Mouse (Mus musculus): ENCODE results near the gene Col4a1.

Gene Col4a1

DNA sequence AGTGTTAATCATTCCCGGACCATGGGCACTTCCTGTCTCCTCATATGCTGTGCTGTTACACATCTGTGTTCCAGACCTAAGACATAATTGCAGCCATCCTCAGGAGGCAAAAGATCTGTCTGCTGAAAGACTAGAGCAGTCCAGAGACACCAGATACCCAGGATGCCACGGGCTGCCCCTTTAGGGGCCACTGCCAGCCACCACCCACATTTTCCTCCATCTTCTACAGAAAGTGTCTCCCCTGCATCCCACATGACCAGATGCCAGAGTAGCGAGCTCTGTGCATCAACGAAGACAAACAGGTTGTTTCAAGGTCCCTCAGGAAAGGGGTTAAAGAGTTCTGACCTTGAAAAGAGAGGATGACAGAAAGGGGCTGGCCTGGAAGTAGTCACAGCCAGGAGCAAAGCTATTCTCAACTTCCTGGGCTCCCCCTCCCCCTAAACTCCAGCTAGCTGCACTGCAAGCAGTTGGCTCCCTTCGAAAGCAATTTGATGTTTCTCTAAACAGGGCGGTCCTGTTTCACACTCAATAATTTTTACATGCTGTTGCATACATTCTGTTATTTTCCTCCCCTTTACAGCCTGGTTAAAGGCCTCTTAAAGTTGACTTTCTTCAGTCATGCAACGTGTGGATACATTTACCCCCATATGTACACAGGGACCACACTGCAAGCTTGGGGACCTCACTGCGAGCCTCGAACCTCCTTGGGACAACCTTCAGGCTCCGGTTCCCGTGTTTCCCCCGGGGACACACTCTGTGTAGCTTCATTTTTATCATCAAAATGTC is 13.9 kb downstream of the Col4a1 start:
- no peak for DNase-seq (ENCODE audit: low spot score)

GRCm38 (mm10) chr8:11297141-11297838 is 15.3 kb downstream of the Col4a1 start:
- DNase-seq (ENCODE audit: low spot score): no peak

GRCm38 (mm10) chr8:11296282-11296943 is 16.2 kb downstream of the Col4a1 start:
- no peak for DNase-seq (ENCODE audit: low spot score)

DNA sequence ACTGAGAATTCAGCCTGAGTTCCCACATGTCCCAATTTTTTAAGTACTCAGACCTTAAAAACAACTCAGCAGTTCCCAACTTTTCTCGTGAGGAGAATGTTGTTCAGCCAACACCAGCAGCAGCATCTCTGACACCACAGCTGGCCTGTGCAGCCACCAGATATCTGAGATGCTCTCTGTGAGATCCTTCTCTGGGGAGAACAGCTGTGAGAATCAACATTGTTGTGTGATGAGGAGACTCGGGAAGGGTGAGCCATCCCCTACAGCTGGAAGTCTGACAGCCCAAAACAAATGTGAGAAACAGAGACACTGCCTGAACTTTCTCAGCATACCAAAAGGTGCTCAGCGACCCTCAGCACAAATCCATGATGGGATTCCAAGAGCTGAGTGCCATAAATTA is 20.0 kb downstream of the Col4a1 start:
- no peak for DNase-seq (ENCODE audit: low spot score)

DNA sequence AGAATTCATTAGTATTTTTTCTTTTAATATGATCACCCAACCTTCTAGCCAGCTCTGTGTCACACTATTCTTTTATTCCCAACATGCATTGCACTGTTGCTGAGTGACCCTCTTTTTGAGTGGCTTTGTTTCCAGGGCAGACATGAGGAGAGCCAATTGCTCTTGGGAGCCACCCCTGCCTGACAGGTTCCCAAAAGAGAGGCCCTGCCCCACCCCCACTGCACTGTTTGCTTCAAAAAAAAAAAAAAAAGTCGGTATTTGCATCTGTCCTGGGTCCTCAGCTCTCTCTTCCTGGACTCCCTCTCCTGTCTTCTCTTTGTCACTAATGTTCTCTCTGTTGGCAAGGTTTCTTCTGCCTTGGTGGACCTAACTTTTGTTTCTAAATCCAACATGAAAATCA is 22.1 kb downstream of the Col4a1 start:
- DNase-seq (ENCODE audit: low spot score): no peak

- no peak for DNase-seq (ENCODE audit: low spot score)
Measured at GRCm38 (mm10) chr8:11288286-11288685, 24.3 kb downstream of the Col4a1 start.

DNA sequence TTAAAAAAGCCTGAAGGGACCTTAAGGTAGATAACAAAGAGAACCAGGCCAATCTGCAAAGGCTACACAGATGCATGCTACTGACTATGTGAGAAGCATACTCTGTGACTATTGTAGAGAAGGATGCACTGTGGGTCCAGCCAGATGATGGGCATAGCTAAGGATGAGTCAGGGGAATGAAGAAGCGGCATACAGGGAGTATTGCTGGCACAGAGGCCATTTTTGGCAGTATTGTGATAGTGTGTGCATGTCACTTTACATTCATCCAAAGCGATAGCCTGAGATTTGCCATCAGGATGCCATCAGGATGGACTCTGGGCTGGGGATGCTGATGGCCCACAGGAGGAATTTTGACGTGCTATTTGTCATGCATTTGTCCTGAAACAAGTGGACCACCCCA is 25.5 kb downstream of the Col4a1 start:
- DNase-seq (ENCODE audit: low spot score): no peak

DNA sequence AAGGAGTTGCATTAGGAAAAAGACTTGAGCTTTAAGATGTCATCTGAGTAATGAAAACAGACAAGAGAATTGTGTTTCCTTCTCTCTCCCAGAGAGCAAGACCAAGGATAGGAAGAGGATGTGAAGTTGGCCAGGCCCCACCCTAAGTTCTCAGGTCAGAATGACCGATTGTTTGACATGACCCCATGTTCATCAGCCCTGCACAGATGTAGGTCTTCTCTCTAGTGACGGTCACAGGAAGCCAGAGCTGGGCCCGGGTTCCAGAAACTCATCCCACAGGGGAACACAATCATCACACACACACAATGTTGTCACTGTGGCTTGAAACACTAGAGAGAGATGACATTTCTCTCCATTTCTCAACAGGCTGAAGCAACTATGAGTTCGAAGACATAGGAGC is 27.2 kb downstream of the Col4a1 start:
- DNase-seq (ENCODE audit: low spot score): no peak

- DNase-seq (ENCODE audit: low spot score): peak; percentile 63
Measured at GRCm38 (mm10) chr8:11283217-11283616, 29.4 kb downstream of the Col4a1 start.

- DNase-seq (ENCODE audit: low spot score): no peak
Measured at GRCm38 (mm10) chr8:11282696-11283095, 29.9 kb downstream of the Col4a1 start.

GRCm38 (mm10) chr8:11282139-11282538 is 30.5 kb downstream of the Col4a1 start:
- peak; percentile 21 for DNase-seq (ENCODE audit: low spot score)

GRCm38 (mm10) chr8:11280721-11281268 is 31.8 kb downstream of the Col4a1 start:
- DNase-seq (ENCODE audit: low spot score): no peak

GRCm38 (mm10) chr8:11279296-11279826 is 33.3 kb downstream of the Col4a1 start:
- peak; percentile 83 for DNase-seq (ENCODE audit: low spot score)

DNA sequence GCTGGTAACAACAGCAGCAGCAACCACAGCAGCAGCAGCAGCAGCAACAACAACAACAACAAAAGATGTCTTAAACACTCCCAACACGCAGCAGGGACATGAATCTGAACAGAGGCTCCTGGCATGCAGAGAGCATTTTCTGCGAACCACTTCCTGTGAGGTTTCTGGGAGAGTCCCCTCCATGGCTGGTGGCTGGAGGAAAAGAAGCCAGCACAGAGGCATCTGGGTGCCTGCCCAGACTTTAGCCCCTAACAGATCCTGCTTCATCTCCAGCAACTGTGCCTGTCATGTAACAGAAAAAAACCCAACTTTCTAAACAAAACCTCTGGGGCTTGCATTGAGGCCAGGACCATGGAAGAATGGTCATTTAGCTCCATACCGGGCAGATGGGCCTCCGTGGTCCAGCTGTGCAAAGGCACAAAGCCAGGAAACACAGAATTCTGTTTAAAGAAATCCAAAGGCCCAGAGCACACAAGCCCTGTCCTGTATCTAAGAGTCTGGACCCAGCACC is 34.5 kb downstream of the Col4a1 start:
- no peak for DNase-seq (ENCODE audit: low spot score)

- DNase-seq (ENCODE audit: low spot score): no peak
Measured at GRCm38 (mm10) chr8:11277602-11278051, 35.0 kb downstream of the Col4a1 start.

GRCm38 (mm10) chr8:11276286-11276685 is 36.3 kb downstream of the Col4a1 start:
- DNase-seq (ENCODE audit: low spot score): no peak

GRCm38 (mm10) chr8:11274415-11274814 is 38.2 kb downstream of the Col4a1 start:
- no peak for DNase-seq (ENCODE audit: low spot score)

DNA sequence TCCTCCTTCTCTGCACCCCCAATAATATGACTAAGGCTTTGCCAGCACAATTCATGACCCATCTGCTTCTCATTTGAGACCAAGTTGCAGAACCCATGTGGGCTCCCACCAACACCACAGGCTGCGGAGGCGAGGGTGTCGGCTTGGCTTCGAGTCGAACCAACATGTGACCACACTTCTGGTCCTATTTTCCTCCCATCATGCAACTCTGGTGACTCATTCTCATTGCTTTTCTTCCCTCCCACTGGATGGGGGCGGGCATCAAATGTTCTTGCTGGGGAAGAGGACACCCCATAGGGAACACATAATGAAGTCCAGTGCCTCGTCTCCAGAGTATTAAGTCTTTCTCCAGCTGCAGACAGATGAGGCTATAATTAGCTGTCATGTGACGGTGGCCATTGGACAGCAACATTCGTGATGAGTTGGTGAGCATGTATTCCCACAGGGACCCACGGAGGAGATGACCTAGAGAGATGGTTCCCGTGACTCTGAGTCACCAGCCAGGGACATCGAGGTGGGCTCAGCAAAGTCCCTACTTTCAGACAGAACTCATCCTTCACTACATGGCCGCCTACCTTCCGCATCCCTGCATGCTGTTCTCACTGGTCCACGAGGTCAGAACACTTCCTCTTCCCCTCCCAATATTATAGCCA is 39.0 kb downstream of the Col4a1 start:
- DNase-seq (ENCODE audit: low spot score): no peak

DNA sequence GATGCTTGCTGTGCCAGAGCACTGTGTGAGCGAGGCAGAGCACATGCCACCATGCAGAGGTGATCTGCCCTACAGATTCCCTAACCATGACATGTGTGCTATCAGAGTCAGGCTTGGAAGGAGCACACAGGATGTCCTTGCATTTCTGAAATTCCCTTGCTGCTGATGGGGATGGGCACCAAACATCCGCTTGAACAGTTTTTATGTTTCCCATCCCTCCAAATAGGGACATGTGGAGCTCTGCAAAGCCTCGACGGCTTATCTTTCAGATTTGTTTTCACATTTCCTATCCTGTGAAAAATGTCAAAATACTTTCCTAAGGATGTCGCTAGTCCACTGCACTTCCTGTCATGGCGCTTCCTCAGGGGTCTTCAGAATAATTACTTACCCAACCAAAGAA is 40.4 kb downstream of the Col4a1 start:
- no peak for DNase-seq (ENCODE audit: low spot score)

- DNase-seq (ENCODE audit: low spot score): no peak
Measured at GRCm38 (mm10) chr8:11270826-11271225, 41.8 kb downstream of the Col4a1 start.

DNA sequence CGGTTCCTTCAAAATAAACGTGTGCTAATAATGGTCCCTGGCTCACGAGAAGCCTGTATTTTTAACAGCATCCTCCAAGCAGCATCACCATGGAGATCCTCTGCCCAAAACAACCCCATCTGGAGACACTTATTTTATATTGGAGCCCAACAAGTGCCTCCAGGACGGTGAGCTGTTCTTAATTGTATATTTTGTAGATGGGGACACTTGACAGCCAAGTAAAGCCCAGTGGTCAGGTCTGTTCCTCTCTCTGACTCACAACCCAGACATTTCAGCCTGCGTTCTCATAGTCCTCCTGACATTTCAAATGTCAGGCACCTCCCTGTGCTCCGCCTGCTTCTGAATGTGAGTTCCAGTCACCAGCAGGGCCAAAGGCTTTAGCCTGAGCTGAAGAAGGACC is 43.9 kb downstream of the Col4a1 start:
- DNase-seq (ENCODE audit: low spot score): no peak

- DNase-seq (ENCODE audit: low spot score): no peak
Measured at GRCm38 (mm10) chr8:11266471-11266870, 46.2 kb downstream of the Col4a1 start.
